Mouse (Mus musculus) thymus, adult 2 months (tissue): ENCODE measurements around the gene Gm49318.

Experiments
- CTCF ChIP-seq: fragments of 200-500 bp; IDR thresholded peaks from 2 replicates; pipeline ENCODE4 v1.5.1; 2012; ENCODE audit warnings: mild to moderate bottlenecking, control low read depth, low read length, moderate library complexity, borderline replicate concordance; ENCODE audit not compliant: control insufficient read depth, poor library complexity, insufficient read depth; ENCODE audit errors: extremely low read depth
- POLR2A ChIP-seq: fragments of 200-500 bp; IDR thresholded peaks from 2 replicates; pipeline ENCODE4 v1.6.1; 2012; ENCODE audit warnings: mild to moderate bottlenecking, low read length, control low read depth, moderate library complexity; ENCODE audit not compliant: control insufficient read depth, poor library complexity, insufficient read depth; ENCODE audit errors: extremely low read depth

- TF ChIP-seq CTCF (no peak), POLR2A (no peak)
Observed at GRCm38 (mm10) chr9:22041832-22042231, 29.2 kb downstream of the Gm49318 start.
